Mouse (Mus musculus): ENCODE measurements around the gene Vps37c. TPM values are rescaled to one million over a fixed set of nuclear protein-coding genes. Genes with fewer than 3 reads are reported as not detected.

Vps37c gene
- polyA plus RNA-seq, 1 experiment: 14.8 TPM

GRCm38 (mm10) chr19:10662665-10663064, 25.9 kb upstream of the Vps37c start:
- no peaks in the 10 kb centered on the region for H3K4me1 ChIP-seq (ENCODE audit: control insufficient read depth, insufficient read depth, low read length)
- no peak for TF ChIP-seq POLR2A (IDR thresholded peaks at IDR 0.05; ENCODE audit: low read depth, low read length)
- TF ChIP-seq CTCF (IDR thresholded peaks at IDR 0.05; ENCODE audit: borderline replicate concordance, insufficient read depth, low read length): no peak
- H3K27ac ChIP-seq (ENCODE audit: insufficient read depth, low read length): no peak overlapping the region
- H3K4me3 ChIP-seq (ENCODE audit: insufficient read depth, low read length): no peak overlapping the region

- Histone ChIP-seq H3K4me3 (ENCODE audit: insufficient read depth, low read length) (no peak overlapping the region), H3K4me1 (ENCODE audit: control insufficient read depth, insufficient read depth, low read length) (no peaks in the 10 kb centered on the region), H3K27ac (ENCODE audit: insufficient read depth, low read length) (no peak overlapping the region)
- TF ChIP-seq POLR2A (IDR thresholded peaks at IDR 0.05; ENCODE audit: low read depth, low read length): no peak
- TF ChIP-seq CTCF (IDR thresholded peaks at IDR 0.05; ENCODE audit: borderline replicate concordance, insufficient read depth, low read length): no peak
Observed at GRCm38 (mm10) chr19:10665093-10665492, 23.4 kb upstream of the Vps37c start.

GRCm38 (mm10) chr19:10665499-10665898, 23.0 kb upstream of the Vps37c start:
- no peak for TF ChIP-seq POLR2A (IDR thresholded peaks at IDR 0.05; ENCODE audit: low read depth, low read length)
- TF ChIP-seq CTCF (IDR thresholded peaks at IDR 0.05; ENCODE audit: borderline replicate concordance, insufficient read depth, low read length): peak; percentile 91
- Histone ChIP-seq H3K4me3 (ENCODE audit: insufficient read depth, low read length) (no peak overlapping the region), H3K27ac (ENCODE audit: insufficient read depth, low read length) (no peak overlapping the region), H3K4me1 (ENCODE audit: control insufficient read depth, insufficient read depth, low read length) (no peaks in the 10 kb centered on the region)

- Histone ChIP-seq H3K4me3 (ENCODE audit: insufficient read depth, low read length) (no peak overlapping the region), H3K27ac (ENCODE audit: insufficient read depth, low read length) (no peak overlapping the region), H3K4me1 (ENCODE audit: control insufficient read depth, insufficient read depth, low read length) (no peaks in the 10 kb centered on the region)
- TF ChIP-seq POLR2A (IDR thresholded peaks at IDR 0.05; ENCODE audit: low read depth, low read length) (no peak), CTCF (IDR thresholded peaks at IDR 0.05; ENCODE audit: borderline replicate concordance, insufficient read depth, low read length) (no peak)
Observed at GRCm38 (mm10) chr19:10671319-10671718, 17.2 kb upstream of the Vps37c start.

GRCm38 (mm10) chr19:10671854-10672417, 16.6 kb upstream of the Vps37c start:
- Histone ChIP-seq H3K4me3 (ENCODE audit: insufficient read depth, low read length) (no peak overlapping the region), H3K27ac (ENCODE audit: insufficient read depth, low read length) (no peak overlapping the region), H3K4me1 (ENCODE audit: control insufficient read depth, insufficient read depth, low read length) (no peaks in the 10 kb centered on the region)
- no peak for TF ChIP-seq POLR2A (IDR thresholded peaks at IDR 0.05; ENCODE audit: low read depth, low read length)
- TF ChIP-seq CTCF (IDR thresholded peaks at IDR 0.05; ENCODE audit: borderline replicate concordance, insufficient read depth, low read length): no peak

- H3K27ac ChIP-seq (ENCODE audit: insufficient read depth, low read length): no peak overlapping the region
- no peak overlapping the region for H3K4me3 ChIP-seq (ENCODE audit: insufficient read depth, low read length)
- H3K4me1 ChIP-seq (ENCODE audit: control insufficient read depth, insufficient read depth, low read length): no peaks in the 10 kb centered on the region
- TF ChIP-seq POLR2A (IDR thresholded peaks at IDR 0.05; ENCODE audit: low read depth, low read length): no peak
- TF ChIP-seq CTCF (IDR thresholded peaks at IDR 0.05; ENCODE audit: borderline replicate concordance, insufficient read depth, low read length): no peak
Observed at GRCm38 (mm10) chr19:10673275-10673674, 15.3 kb upstream of the Vps37c start.

GRCm38 (mm10) chr19:10676656-10677055, 11.9 kb upstream of the Vps37c start:
- Histone ChIP-seq H3K27ac (ENCODE audit: insufficient read depth, low read length) (no peak overlapping the region), H3K4me1 (ENCODE audit: control insufficient read depth, insufficient read depth, low read length) (no peaks in the 10 kb centered on the region), H3K4me3 (ENCODE audit: insufficient read depth, low read length) (no peak overlapping the region)
- no peak for TF ChIP-seq POLR2A (IDR thresholded peaks at IDR 0.05; ENCODE audit: low read depth, low read length)
- TF ChIP-seq CTCF (IDR thresholded peaks at IDR 0.05; ENCODE audit: borderline replicate concordance, insufficient read depth, low read length): no peak

GRCm38 (mm10) chr19:10677915-10678771, 10.4 kb upstream of the Vps37c start, which contains the start of gene Pga5:
Gene Pga5 (minus strand): TSS chr19:10678071.
- no peak for TF ChIP-seq POLR2A (IDR thresholded peaks at IDR 0.05; ENCODE audit: low read depth, low read length)
- peak; percentile 81 for TF ChIP-seq CTCF (IDR thresholded peaks at IDR 0.05; ENCODE audit: borderline replicate concordance, insufficient read depth, low read length)
- Histone ChIP-seq H3K27ac (ENCODE audit: insufficient read depth, low read length) (no peak within 1 kb of the TSS), H3K4me1 (ENCODE audit: control insufficient read depth, insufficient read depth, low read length) (no peaks in the 10 kb centered on the region), H3K4me3 (ENCODE audit: insufficient read depth, low read length) (no peak within 1 kb of the TSS)

- no peak overlapping the region for H3K4me3 ChIP-seq (ENCODE audit: insufficient read depth, low read length)
- H3K27ac ChIP-seq (ENCODE audit: insufficient read depth, low read length): no peak overlapping the region
- TF ChIP-seq CTCF (IDR thresholded peaks at IDR 0.05; ENCODE audit: borderline replicate concordance, insufficient read depth, low read length) (no peak), POLR2A (IDR thresholded peaks at IDR 0.05; ENCODE audit: low read depth, low read length) (no peak)
- no peaks in the 10 kb centered on the region for H3K4me1 ChIP-seq (ENCODE audit: control insufficient read depth, insufficient read depth, low read length)
Observed at GRCm38 (mm10) chr19:10678772-10679067, 9.8 kb upstream of the Vps37c start.

- Histone ChIP-seq H3K27ac (ENCODE audit: insufficient read depth, low read length) (no peak overlapping the region), H3K4me1 (ENCODE audit: control insufficient read depth, insufficient read depth, low read length) (no peaks in the 10 kb centered on the region)
- TF ChIP-seq CTCF (IDR thresholded peaks at IDR 0.05; ENCODE audit: borderline replicate concordance, insufficient read depth, low read length): no peak
- no peak for TF ChIP-seq POLR2A (IDR thresholded peaks at IDR 0.05; ENCODE audit: low read depth, low read length)
Observed at GRCm38 (mm10) chr19:10681571-10681970, 7.0 kb upstream of the Vps37c start.

More at GRCm38 (mm10) chr19:10681571-10681970, 7.0 kb upstream of the Vps37c start:
- no peak overlapping the region for H3K4me3 ChIP-seq (ENCODE audit: insufficient read depth, low read length)

Measured in embryonic fibroblast, embryonic 13.5 days (primary cell).